Mouse (Mus musculus) forebrain, postnatal 0 days (tissue): Measurements from ENCODE around the gene Mex3d. TPM values are rescaled to one million over a fixed set of nuclear protein-coding genes. Genes with fewer than 3 reads are reported as not detected.

ENCODE experiments used
- ATAC-seq: fragments of 200-750 bp; cut with Nextera tagmentation; 2 replicates; pipeline ENCODE4 v1.8.0; 2017; ENCODE audit warnings: mild to moderate bottlenecking, moderate library complexity
- DNase-seq: peaks from one replicate; pipeline ENCODE4 v3.0.0-alpha.2; 2015
- H3K27ac ChIP-seq: fragments of 300-500 bp; sonication (generic); 2 replicates; pipeline ENCODE4 v1.5.1; 2014; ENCODE audit warnings: low read depth, mild to moderate bottlenecking, antibody characterized with exemption, low read length, moderate library complexity, mixed read lengths
- H3K27me3 ChIP-seq: fragments of 300-500 bp; sonication (generic); 2 replicates; pipeline ENCODE4 v1.6.1; 2014; ENCODE audit warnings: mild to moderate bottlenecking, low read length, mixed read lengths; ENCODE audit not compliant: insufficient read depth
- H3K36me3 ChIP-seq: fragments of 300-500 bp; sonication (generic); 2 replicates; pipeline ENCODE4 v1.6.1; 2014; ENCODE audit warnings: mild to moderate bottlenecking, moderate library complexity; ENCODE audit not compliant: insufficient read depth
- H3K4me1 ChIP-seq: fragments of 300-500 bp; sonication (generic); 2 replicates; pipeline ENCODE4 v1.6.1; 2014; ENCODE audit warnings: antibody characterized with exemption; ENCODE audit not compliant: insufficient read depth
- H3K4me2 ChIP-seq: fragments of 300-500 bp; sonication (generic); 2 replicates; pipeline ENCODE4 v1.6.1; 2014; ENCODE audit warnings: low read depth, mild to moderate bottlenecking, moderate library complexity
- H3K4me3 ChIP-seq: fragments of 300-500 bp; sonication (generic); 2 replicates; pipeline ENCODE4 v1.5.1; 2014; ENCODE audit warnings: low read depth, low read length, mixed read lengths
- H3K9ac ChIP-seq: fragments of 300-500 bp; sonication (generic); 2 replicates; pipeline ENCODE4 v1.6.1; 2014; ENCODE audit warnings: mild to moderate bottlenecking
- H3K9me3 ChIP-seq: fragments of 300-500 bp; sonication (generic); 2 replicates; pipeline ENCODE4 v1.6.1; 2016; ENCODE audit warnings: low read length
- CTCF ChIP-seq: sonication (generic); IDR thresholded peaks from 2 replicates; pipeline ENCODE4 v1.5.1; 2016; ENCODE audit warnings: antibody characterized with exemption, control low read depth, low read depth
- WGBS: fragments of 180-500 bp; shearing (Covaris S2); extraction: QIAGEN DNeasy Blood & Tissue Kit; methylation state at CpG from one replicate; pipeline ENCODE4 v1.1.7; 2014; 5-methylcytosine and 5-hydroxymethylcytosine counted together
- polyA plus RNA-seq: library from polyadenylated mRNA; unstranded; fragments of >200 nt; fragmentation: Nextera tagmentation; extraction: Ambion mirVana; gene quantifications from 2 replicates; pipeline ENCODE4 v1.2.1, GENCODE M21; 2015
- total RNA-seq: library from RNA; depleted of rRNA; stranded (reverse); fragments of >200 nt; gene quantifications from 2 replicates; pipeline ENCODE4 v1.2.3, GENCODE M21; 2014

Gene Mex3d
- total and polyA plus RNA-seq, 2 experiments from 2014 or later = 18.4 to 120 TPM

- DNase-seq = peak; percentile 79
- H3K9ac ChIP-seq = 0 out of 2 replicates have a peak overlapping the region, but pooled peaks have one; percentile 18
- WGBS = under 1% methylated on average over 29 of the region's 33 CpGs
Measured at GRCm38 (mm10) chr10:80342749-80343424, 44.6 kb downstream of the Mex3d start.

DNA sequence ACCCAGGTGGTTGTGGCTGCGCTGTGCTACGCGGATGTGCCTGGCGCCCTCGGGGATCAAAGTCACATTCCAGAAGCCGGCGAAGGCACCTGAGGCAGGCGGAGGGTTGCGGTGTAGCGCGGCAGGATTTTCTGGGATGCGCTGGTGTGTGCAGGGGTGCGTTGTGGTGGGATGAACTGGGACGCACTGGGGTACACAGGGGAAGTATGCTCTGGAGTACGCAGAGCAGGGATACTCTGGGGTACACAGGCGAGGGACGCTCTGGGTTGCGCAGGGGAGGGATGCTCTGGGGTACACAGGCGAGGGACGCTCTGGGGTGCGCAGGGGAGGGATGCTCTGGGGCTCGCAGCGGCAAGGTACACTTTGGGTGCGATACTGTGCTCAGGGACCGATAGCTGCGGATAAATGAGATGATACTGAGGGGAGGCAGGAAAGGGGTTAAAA lies 45.1 kb downstream of the Mex3d start:
- Histone ChIP-seq H3K36me3 (no peaks in the 10 kb centered on the region), H3K27ac (no peak overlapping the region), H3K9ac (no peak overlapping the region), H3K4me1 (peaks cover 7% of the 10 kb centered on the region; the same call in 1 of the 2 replicates), H3K9me3 (no peaks in the 10 kb centered on the region), H3K4me3 (peak overlapping the region; percentile 33), H3K27me3 (peaks cover 65% of the 10 kb centered on the region), H3K4me2 (peak overlapping the region; percentile 49)
- TF ChIP-seq CTCF = no peak
- 4% methylated on average over 26 of the region's 26 CpGs for WGBS
- ATAC-seq (no peak; the same call in 1 of the 2 replicates), DNase-seq (no peak)

More at GRCm38 (mm10) chr10:80342749-80343424, 44.6 kb downstream of the Mex3d start:
- Histone ChIP-seq H3K27me3 (peaks cover 70% of the 10 kb centered on the region), H3K4me3 (peak overlapping the region; percentile 33), H3K27ac (no peak overlapping the region), H3K4me2 (peak overlapping the region; percentile 49), H3K4me1 (peaks cover 7% of the 10 kb centered on the region; the same call in 1 of the 2 replicates), H3K9me3 (no peaks in the 10 kb centered on the region), H3K36me3 (no peaks in the 10 kb centered on the region)
- TF ChIP-seq CTCF = no peak
- peak; percentile 86 for ATAC-seq

- Histone ChIP-seq H3K9ac (no peak overlapping the region), H3K36me3 (no peaks in the 10 kb centered on the region), H3K4me2 (peak overlapping the region; percentile 49; the same call in 1 of the 2 replicates), H3K9me3 (no peaks in the 10 kb centered on the region), H3K27me3 (peaks cover 61% of the 10 kb centered on the region), H3K27ac (no peak overlapping the region), H3K4me3 (peak overlapping the region; percentile 33), H3K4me1 (peaks cover 7% of the 10 kb centered on the region; the same call in 1 of the 2 replicates)
- no peak for TF ChIP-seq CTCF
- ATAC-seq (no peak), DNase-seq (no peak)
- 4% methylated on average over 43 of the region's 47 CpGs for WGBS
Measured at GRCm38 (mm10) chr10:80341491-80342304, 45.8 kb downstream of the Mex3d start.

GRCm38 (mm10) chr10:80341026-80341425 lies 46.4 kb downstream of the Mex3d start:
- Histone ChIP-seq H3K36me3 (no peaks in the 10 kb centered on the region), H3K9me3 (no peaks in the 10 kb centered on the region), H3K9ac (no peak overlapping the region), H3K4me2 (no peak overlapping the region), H3K27ac (no peak overlapping the region), H3K4me3 (no peak overlapping the region), H3K27me3 (peaks cover 57% of the 10 kb centered on the region), H3K4me1 (peaks cover 7% of the 10 kb centered on the region; the same call in 1 of the 2 replicates)
- DNase-seq (no peak), ATAC-seq (no peak)
- WGBS = 16% methylated on average over 21 of the region's 21 CpGs
- no peak for TF ChIP-seq CTCF

GRCm38 (mm10) chr10:80339941-80340750 lies 47.3 kb downstream of the Mex3d start:
- no peak overlapping the region for H3K27ac ChIP-seq
- H3K9me3 ChIP-seq = no peaks in the 10 kb centered on the region
- TF ChIP-seq CTCF = peak; percentile 93
- H3K4me3 ChIP-seq = no peak overlapping the region
- no peaks in the 10 kb centered on the region for H3K36me3 ChIP-seq
- DNase-seq (peak; percentile 86), ATAC-seq (peak; percentile 52)
- H3K4me1 ChIP-seq = peaks cover 7% of the 10 kb centered on the region; the same call in 1 of the 2 replicates
- H3K9ac ChIP-seq = no peak overlapping the region
- H3K27me3 ChIP-seq = peaks cover 49% of the 10 kb centered on the region
- no peak overlapping the region for H3K4me2 ChIP-seq
- WGBS = 24% methylated on average over 19 of the region's 19 CpGs

DNA sequence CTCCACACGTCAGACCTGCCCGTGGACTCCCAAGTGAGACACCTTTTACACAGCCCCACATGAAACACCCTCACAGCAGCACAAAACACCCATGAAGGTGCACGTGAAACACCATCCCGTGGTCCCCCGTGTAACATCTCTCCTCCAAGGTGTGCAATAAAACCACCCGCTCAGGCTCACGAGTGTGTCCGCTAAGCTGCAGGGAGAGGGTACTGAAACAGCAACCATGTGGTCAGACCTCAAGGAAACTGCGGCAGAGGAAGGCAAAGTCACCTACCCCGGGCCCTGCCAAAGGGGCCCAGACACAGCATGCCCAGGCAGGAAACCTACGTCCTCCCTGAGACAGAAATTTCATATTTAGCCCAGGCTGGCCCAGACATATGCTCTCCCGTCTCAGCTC lies 51.2 kb downstream of the Mex3d start:
- H3K9me3 ChIP-seq = no peaks in the 10 kb centered on the region
- DNase-seq = no peak
- WGBS = 91% methylated on average over 12 of the region's 12 CpGs
- TF ChIP-seq CTCF = no peak
- no peaks in the 10 kb centered on the region for H3K36me3 ChIP-seq
- peaks cover 11% of the 10 kb centered on the region for H3K27me3 ChIP-seq
- no peak overlapping the region for H3K4me3 ChIP-seq
- H3K4me2 ChIP-seq = no peak overlapping the region
- no peak overlapping the region for H3K9ac ChIP-seq
- H3K27ac ChIP-seq = no peak overlapping the region
- ATAC-seq = no peak
- no peaks in the 10 kb centered on the region for H3K4me1 ChIP-seq
